Mouse (Mus musculus) erythroblast, embryonic 14.5 days (primary cell): ENCODE measurements around the gene Ifrd1. TPM values are rescaled to one million over a fixed set of nuclear protein-coding genes. Genes with fewer than 3 reads are reported as not detected.

Experiments used
- H3K27me3 ChIP-seq: 2 replicates; pipeline ENCODE4 v1.6.1; 2012; ENCODE audit warnings: inconsistent platforms; ENCODE audit not compliant: control insufficient read depth
- H3K36me3 ChIP-seq: 2 replicates; pipeline ENCODE4 v1.6.1; 2012; ENCODE audit warnings: mild to moderate bottlenecking, inconsistent platforms; ENCODE audit not compliant: control insufficient read depth
- H3K4me1 ChIP-seq: 2 replicates; pipeline ENCODE4 v1.6.1; 2012; ENCODE audit warnings: inconsistent platforms; ENCODE audit not compliant: control insufficient read depth
- H3K4me3 ChIP-seq: replicated peaks from 2 replicates; pipeline ENCODE3; 2012; ENCODE audit warnings: moderate library complexity, mild to moderate bottlenecking, inconsistent platforms
- H3K9me3 ChIP-seq: 2 replicates; pipeline ENCODE4 v1.6.1; 2012; ENCODE audit warnings: low read length, inconsistent platforms, mixed read lengths; ENCODE audit not compliant: control insufficient read depth
- GATA1 ChIP-seq: IDR thresholded peaks from 2 replicates; pipeline ENCODE4 v1.6.1; 2012; ENCODE audit warnings: low read length, inconsistent platforms, mixed read lengths
- TAL1 ChIP-seq: IDR thresholded peaks from 3 replicates; pipeline ENCODE4 v1.6.1; 2012; ENCODE audit warnings: low read length, inconsistent platforms, mixed read lengths
- polyA plus RNA-seq: library from polyadenylated mRNA; stranded (reverse); fragments of >175 nt; gene quantifications from 2 replicates; pipeline ENCODE4 v1.2.3, GENCODE M21; 2012

Ifrd1 gene
- polyA plus RNA-seq, 1 experiment = 1.8 TPM

DNA sequence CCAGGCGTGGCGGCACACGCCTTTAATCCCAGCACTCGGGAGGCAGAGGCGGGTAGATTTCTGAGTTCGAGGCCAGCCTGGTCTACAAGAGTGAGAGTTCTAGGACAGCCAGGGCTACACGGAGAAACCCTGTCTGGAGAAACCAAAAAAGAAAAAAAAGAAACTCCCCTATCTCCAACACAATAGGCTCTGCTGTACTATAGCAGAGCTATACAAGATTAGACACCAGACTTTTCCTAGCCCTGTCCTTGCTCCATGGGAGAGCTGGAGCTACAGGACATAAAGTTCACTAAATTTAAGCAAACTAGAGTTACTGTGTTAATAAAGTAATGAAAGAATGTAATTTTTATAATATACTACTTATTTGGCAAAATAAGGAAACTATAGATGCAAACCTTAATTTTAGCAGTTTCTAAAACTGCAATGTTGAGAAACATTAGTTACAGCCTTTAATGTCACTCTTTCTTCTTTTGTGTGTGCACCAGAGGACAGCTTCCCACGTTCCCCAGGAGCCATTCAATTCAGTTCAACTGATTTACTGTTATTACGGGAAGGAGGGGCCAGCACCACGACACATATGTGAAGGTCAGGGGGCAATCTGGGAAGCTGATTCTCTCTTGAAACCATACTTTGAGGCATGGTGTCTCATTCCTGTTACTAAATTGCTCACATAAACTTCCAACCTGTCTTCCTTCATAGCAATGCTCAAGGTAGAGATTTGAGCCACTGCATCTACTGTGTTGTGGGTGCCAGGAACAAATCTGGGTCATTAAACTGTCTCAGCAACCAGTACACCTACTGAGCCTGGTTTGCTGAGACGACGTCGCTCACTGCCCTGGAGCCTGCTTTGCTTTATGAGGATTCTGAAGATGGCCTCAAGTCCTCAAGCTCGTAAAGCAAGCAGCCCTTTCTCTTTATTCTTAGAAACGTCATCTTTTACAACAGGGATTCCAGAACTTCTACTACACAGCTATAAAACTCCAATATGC, 33.1 kb downstream of the Ifrd1 start:
- H3K36me3 ChIP-seq = peaks cover 78% of the 10 kb centered on the region
- H3K4me3 ChIP-seq = no peak overlapping the region
- H3K9me3 ChIP-seq = no peaks in the 10 kb centered on the region
- no peaks in the 10 kb centered on the region for H3K27me3 ChIP-seq
- H3K4me1 ChIP-seq = peaks cover 5% of the 10 kb centered on the region
- TF ChIP-seq GATA1 = no peak
- no peak for TF ChIP-seq TAL1

DNA sequence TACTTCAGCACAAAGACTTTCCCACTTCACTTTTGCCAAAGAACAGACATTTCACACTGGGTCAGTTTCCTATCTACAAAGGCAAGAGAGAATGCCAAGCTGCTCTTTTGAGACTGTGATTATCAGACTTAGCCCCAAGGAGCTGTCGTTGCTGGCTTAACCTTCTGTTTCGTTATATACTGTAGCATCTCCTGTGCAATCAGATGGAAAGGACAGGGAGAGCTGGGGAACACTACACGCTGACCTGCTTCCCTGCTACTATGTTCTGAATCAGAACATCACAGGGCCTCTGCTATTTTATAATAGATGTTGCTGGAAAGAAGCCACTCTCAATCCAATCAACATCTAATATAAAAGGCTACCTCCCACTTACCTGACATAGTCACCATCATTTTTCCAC, 39.3 kb downstream of the Ifrd1 start:
- TF ChIP-seq TAL1 = no peak
- TF ChIP-seq GATA1 = no peak
- no peaks in the 10 kb centered on the region for H3K27me3 ChIP-seq
- H3K36me3 ChIP-seq = peaks cover 88% of the 10 kb centered on the region
- H3K4me1 ChIP-seq = no peaks in the 10 kb centered on the region
- no peaks in the 10 kb centered on the region for H3K9me3 ChIP-seq
- H3K4me3 ChIP-seq = no peak overlapping the region

DNA sequence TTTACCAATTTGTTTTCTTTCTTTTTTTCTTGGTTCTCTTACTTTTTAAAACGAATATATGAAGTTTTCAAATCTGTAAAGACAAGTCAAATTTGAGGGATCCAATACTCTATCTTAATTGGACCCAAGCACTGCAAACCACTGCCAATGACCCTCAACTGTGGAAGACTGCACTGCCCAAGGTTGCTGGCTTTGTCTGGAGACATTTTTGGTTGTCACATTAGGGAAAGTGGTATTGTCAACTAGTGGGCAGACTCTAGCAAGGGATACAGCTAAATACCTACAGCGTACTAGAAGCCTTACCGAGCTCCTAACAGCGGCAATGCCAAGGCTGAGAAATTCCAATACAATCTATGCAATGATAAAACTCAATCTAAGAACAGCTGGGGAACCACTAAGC, 40.4 kb downstream of the Ifrd1 start:
- TF ChIP-seq TAL1 = no peak
- TF ChIP-seq GATA1 = no peak
- H3K36me3 ChIP-seq = peaks cover 88% of the 10 kb centered on the region

DNA sequence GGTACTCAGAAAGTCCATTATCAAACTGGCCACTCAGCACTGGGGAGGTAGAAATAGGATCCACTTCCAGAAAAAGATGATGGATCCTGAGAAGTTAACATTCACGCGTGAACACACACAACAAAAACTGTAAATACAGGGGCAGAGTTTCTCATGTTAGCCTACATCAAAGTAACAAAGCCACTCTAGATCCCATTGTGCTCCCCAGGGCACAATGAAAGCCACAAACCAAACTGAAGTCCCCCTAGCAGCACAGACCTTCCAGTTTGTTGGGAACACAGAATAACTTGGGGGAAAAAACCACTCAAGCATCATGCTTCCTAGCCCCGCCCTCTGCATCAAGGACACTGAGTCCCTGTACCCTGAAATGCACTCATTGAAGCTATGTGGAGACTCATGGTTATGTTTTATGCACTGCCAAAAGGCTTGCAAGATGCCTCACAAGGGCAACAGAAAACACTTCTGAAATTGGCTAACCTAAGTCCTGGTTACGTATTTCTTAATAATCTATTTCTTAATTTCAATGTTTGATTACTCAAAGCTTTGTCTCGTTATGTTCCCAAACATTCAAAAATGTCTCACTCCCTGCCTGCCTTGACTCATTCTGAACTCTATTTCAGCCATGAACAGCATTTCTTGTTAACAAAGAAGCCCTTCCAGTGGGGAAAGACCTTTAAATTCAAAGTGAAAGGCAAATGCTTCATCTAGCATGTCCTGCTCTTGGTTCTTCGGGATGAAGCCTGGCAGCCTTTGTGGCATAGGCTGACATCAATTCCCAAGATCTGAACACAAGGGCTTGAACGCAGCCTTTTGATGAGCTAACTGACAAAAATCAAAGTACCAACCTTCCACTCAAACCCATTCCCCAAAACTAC, 45.9 kb downstream of the Ifrd1 start:
- TF ChIP-seq GATA1 (no peak), TAL1 (no peak)
- Histone ChIP-seq H3K27me3 (no peaks in the 10 kb centered on the region), H3K4me3 (no peak overlapping the region), H3K4me1 (no peaks in the 10 kb centered on the region), H3K9me3 (no peaks in the 10 kb centered on the region), H3K36me3 (peaks cover 65% of the 10 kb centered on the region)

More for the DNA sequence above, 40.4 kb downstream of the Ifrd1 start:
- Histone ChIP-seq H3K4me3 (no peak overlapping the region), H3K27me3 (no peaks in the 10 kb centered on the region), H3K4me1 (no peaks in the 10 kb centered on the region), H3K9me3 (no peaks in the 10 kb centered on the region)

DNA sequence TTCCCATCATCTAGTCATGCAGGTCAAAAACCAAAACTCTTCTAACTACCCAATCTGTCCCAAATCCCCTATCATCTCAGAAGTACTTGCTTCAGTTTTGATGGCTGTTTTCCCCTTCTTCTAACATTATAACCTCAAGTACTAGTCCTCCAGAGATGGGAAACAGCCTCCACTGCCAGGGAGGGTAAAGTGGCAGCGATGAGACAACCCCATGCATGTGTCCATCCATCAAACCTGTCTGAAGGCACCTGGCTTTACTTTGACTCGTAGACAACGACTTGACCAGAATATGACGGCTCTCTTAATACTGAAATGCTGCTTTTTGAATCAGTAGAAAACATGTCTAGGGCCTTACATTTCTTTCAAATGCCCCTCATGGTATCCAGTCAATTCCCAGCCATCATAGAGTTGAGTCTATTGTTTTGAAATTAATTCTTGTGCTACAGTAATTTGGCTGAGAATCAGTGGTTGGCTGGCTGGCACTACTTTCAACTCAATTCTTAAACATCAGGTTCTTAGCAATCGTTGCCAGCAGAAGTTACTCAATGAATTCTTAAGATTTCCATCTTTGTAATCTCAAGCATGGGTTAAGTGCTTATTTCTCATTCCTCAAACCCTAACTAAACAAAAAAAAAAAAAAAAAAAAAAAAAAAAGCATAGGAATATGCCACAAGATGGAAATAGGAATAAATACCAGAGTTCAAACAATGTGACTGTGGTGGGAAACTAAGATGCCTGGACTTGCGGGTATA, 47.6 kb downstream of the Ifrd1 start:
- H3K4me3 ChIP-seq = no peak overlapping the region
- H3K4me1 ChIP-seq = no peaks in the 10 kb centered on the region
- no peaks in the 10 kb centered on the region for H3K27me3 ChIP-seq
- peaks cover 48% of the 10 kb centered on the region for H3K36me3 ChIP-seq
- TF ChIP-seq TAL1 (no peak), GATA1 (no peak)
- H3K9me3 ChIP-seq = no peaks in the 10 kb centered on the region

DNA sequence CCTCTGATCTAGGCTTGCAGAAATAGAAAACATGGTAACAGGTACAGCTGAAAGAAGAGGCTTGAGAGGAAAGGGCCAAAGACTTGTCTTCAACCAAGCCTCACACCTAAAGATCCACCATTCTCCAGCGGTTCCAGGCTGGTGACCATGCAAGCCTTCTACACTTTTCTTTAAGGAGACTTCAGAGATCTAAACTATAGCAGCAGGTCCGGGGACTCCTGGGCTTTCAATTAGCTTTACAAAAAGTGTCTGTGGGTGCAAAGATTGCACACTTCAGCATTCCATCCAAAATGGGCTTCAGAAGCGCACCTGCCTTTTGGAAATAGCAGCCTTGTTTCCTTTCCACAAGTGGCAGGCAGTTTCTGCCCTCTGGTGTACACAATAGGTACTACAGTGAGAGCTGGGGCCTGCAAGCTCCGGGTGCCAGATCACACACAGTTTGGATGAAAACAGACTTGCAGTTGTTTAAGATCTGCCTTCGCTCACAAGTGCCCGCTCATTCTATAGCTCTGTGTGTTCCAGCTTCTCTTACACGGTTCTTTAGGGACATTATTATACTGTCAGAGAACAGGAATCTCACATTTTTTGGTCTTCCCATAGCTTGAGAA, 48.4 kb downstream of the Ifrd1 start:
- no peak overlapping the region for H3K4me3 ChIP-seq
- H3K27me3 ChIP-seq = no peaks in the 10 kb centered on the region
- H3K9me3 ChIP-seq = no peaks in the 10 kb centered on the region
- no peaks in the 10 kb centered on the region for H3K4me1 ChIP-seq
- peaks cover 40% of the 10 kb centered on the region for H3K36me3 ChIP-seq
- TF ChIP-seq GATA1 (no peak), TAL1 (no peak)

DNA sequence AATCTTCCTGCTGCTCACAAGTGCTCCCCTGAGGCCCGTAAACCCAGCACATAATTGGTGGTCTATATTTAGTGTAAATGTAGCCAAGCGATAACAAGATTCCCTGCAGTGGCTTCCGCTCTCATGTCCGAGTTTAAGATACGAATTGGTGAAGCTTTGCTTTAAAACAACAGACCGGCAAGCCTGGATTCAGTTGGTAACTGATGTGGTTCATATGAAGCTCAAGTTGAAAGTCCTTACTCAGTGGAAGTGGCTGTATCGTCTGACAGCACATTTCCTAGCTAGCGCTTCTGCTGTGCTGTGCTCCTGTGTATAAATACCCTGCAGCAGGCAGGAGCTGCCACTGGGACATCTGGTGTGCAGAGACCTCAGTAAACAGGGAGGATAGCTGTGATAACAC, 49.0 kb downstream of the Ifrd1 start, which contains the start of gene Lsmem1:
TSS of gene Lsmem1 (minus strand) at position 189 of the 400 bp plus-strand sequence.
- no peaks in the 10 kb centered on the region for H3K9me3 ChIP-seq
- H3K36me3 ChIP-seq = peaks cover 35% of the 10 kb centered on the region
- no peak for TF ChIP-seq TAL1
- no peak for TF ChIP-seq GATA1
- no peaks in the 10 kb centered on the region for H3K27me3 ChIP-seq
- no peaks in the 10 kb centered on the region for H3K4me1 ChIP-seq
- H3K4me3 ChIP-seq = no peak within 1 kb of the TSS

DNA sequence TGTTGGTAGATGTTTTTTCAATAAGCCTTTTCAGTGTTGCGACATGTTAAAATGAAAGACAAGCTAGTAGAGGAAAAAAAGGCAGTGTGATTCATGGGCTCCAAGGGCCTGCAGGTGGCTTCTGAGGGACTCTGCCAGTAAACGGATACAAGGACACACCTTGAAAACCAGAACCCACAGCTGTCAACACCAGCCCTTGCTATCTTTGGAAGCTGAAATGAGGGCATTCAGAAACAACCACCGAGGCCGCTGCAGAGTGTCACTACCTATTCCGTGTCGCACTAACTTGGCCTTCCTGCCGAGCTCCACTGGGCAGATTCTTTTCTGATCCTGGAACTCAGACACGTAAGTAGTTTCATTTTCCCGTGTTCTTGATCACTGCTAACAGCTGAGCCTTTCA, 49.9 kb downstream of the Ifrd1 start:
- H3K4me3 ChIP-seq = no peak overlapping the region
- no peaks in the 10 kb centered on the region for H3K27me3 ChIP-seq
- no peaks in the 10 kb centered on the region for H3K9me3 ChIP-seq
- peaks cover 26% of the 10 kb centered on the region for H3K36me3 ChIP-seq
- no peaks in the 10 kb centered on the region for H3K4me1 ChIP-seq
- no peak for TF ChIP-seq TAL1
- no peak for TF ChIP-seq GATA1
